9 mouse cellular contexts compared by ENCODE assay signal in genomic region chr7:37775502-37775901, GRCm38 (mm10). TPM values are rescaled to one million over a fixed set of nuclear protein-coding genes. Genes with fewer than 3 reads are reported as not detected.
DNase-seq lines count a peak whose midpoint lies in the region; ATAC-seq and TF ChIP-seq lines count a peak whose summit lies in the region.
"Had no signal": no experiment of that assay in that cellular context is flagged by ENCODE, and none has a peak within 500 bp of the region (broad histone marks: within the 10 kb centered on the region; RNA-seq: fewer than 3 reads in every experiment).

No protein-coding gene starts in this region.

- no peaks in the 10 kb centered on the region for H3K27me3 ChIP-seq in midbrain, embryonic 14.5 days (ENCODE audit: control insufficient read depth, insufficient read depth, low read length)
- peaks cover 2% of the 10 kb centered on the region; the same call in 1 of the 2 replicates for H3K27me3 ChIP-seq in midbrain, embryonic 16.5 days (ENCODE audit: control insufficient read depth, insufficient read depth, low read depth, low read length)
- no peaks in the 10 kb centered on the region for H3K27me3 ChIP-seq in hindbrain, postnatal 0 days (ENCODE audit: insufficient read depth, low read length)
- H3K27me3 ChIP-seq in small intestine, adult 2 months (ENCODE audit: control insufficient read depth, insufficient read depth, low read length): peaks cover 18% of the 10 kb centered on the region

- no peak overlapping the region for H3K4me3 ChIP-seq in midbrain, embryonic 14.5 days (replicated peaks; ENCODE audit: low read depth, low read length)
- no peak overlapping the region for H3K4me3 ChIP-seq in midbrain, embryonic 16.5 days (ENCODE audit: low read depth, low read length)
- H3K4me3 ChIP-seq in hindbrain, postnatal 0 days (ENCODE audit: low read length): no peak overlapping the region
- H3K4me3 ChIP-seq in lung, adult 2 months (replicated peaks; ENCODE audit: extremely low read depth, low read depth, low read length): no peak overlapping the region
- no peak overlapping the region for H3K4me3 ChIP-seq in small intestine, adult 2 months (ENCODE audit: low read depth, low read length)
- H3K4me3 ChIP-seq: embryonic facial prominence, embryonic 13.5 days had no signal

- H3K9ac ChIP-seq in midbrain, embryonic 14.5 days (replicated peaks; ENCODE audit: low read length): no peak overlapping the region
- no peak overlapping the region for H3K9ac ChIP-seq in midbrain, embryonic 16.5 days (ENCODE audit: low read depth, low read length)
- H3K9ac ChIP-seq in hindbrain, postnatal 0 days (replicated peaks; ENCODE audit: low read length): no peak overlapping the region
- H3K9ac ChIP-seq: embryonic facial prominence, embryonic 13.5 days had no signal

- peak; percentile 91 for TF ChIP-seq CTCF in hindbrain, postnatal 0 days (IDR thresholded peaks at IDR 0.05; ENCODE audit: low read depth)
- peak; percentile 69 for TF ChIP-seq CTCF in lung, adult 2 months (IDR thresholded peaks at IDR 0.05; ENCODE audit: insufficient read depth, low read length)
- TF ChIP-seq CTCF in small intestine, adult 2 months (IDR thresholded peaks at IDR 0.05; ENCODE audit: extremely low read depth, insufficient read length, insufficient replicate concordance, low read depth, low read length): peak; percentile 41; the same call in 1 of the 2 replicates

- 5% methylated on average over 15 of the region's 15 CpGs for WGBS in midbrain, embryonic 14.5 days
- WGBS in midbrain, embryonic 16.5 days: 5% methylated on average over 15 of the region's 15 CpGs
- WGBS in hindbrain, postnatal 0 days: 7% methylated on average over 15 of the region's 15 CpGs
- WGBS in lung, adult 2 months: 4% methylated on average over 15 of the region's 15 CpGs
- WGBS in small intestine, adult 2 months: 7% methylated on average over 15 of the region's 15 CpGs

- ATAC-seq in CD4-positive, CD25-positive, alpha-beta regulatory T cell, adult 4 months: no peak
- no peak for ATAC-seq in midbrain, embryonic 14.5 days (ENCODE audit: low FRiP score, low TSS enrichment)
- ATAC-seq in midbrain, embryonic 16.5 days: no peak
- peak; percentile 67 for ATAC-seq in common myeloid progenitor, adult 5-6 weeks (replicated peaks; ENCODE audit: low read depth, poor library complexity, severe bottlenecking)
- ATAC-seq in hindbrain, postnatal 0 days: no peak

- no peaks in the 10 kb centered on the region for H3K36me3 ChIP-seq in midbrain, embryonic 14.5 days (ENCODE audit: control insufficient read depth, insufficient read depth, low read length)
- H3K36me3 ChIP-seq in midbrain, embryonic 16.5 days (ENCODE audit: control insufficient read depth, insufficient read depth, low read length): no peaks in the 10 kb centered on the region
- H3K36me3 ChIP-seq in hindbrain, postnatal 0 days (ENCODE audit: insufficient read depth, low read length): no peaks in the 10 kb centered on the region
- no peaks in the 10 kb centered on the region for H3K36me3 ChIP-seq in small intestine, adult 2 months (ENCODE audit: control insufficient read depth, insufficient read depth, low read length)
- H3K36me3 ChIP-seq: embryonic facial prominence, embryonic 13.5 days had no signal

- H3K9me3 ChIP-seq in midbrain, embryonic 14.5 days (ENCODE audit: control insufficient read depth, low read length): no peaks in the 10 kb centered on the region
- no peaks in the 10 kb centered on the region for H3K9me3 ChIP-seq in midbrain, embryonic 16.5 days (replicated peaks; ENCODE audit: control insufficient read depth, low read length, poor library complexity, severe bottlenecking)
- H3K9me3 ChIP-seq in hindbrain, postnatal 0 days (ENCODE audit: low read length): no peaks in the 10 kb centered on the region
- H3K9me3 ChIP-seq: embryonic facial prominence, embryonic 13.5 days had no signal

- H3K4me1 ChIP-seq in midbrain, embryonic 14.5 days (ENCODE audit: control insufficient read depth, insufficient read depth, low read length): 0 out of 2 replicates have a peak, but pooled peaks cover 4% of the 10 kb centered on the region
- peaks cover 9% of the 10 kb centered on the region for H3K4me1 ChIP-seq in midbrain, embryonic 16.5 days (ENCODE audit: control insufficient read depth, insufficient read depth, low read length)
- no peaks in the 10 kb centered on the region for H3K4me1 ChIP-seq in hindbrain, postnatal 0 days (ENCODE audit: insufficient read depth, low read length)
- no peaks in the 10 kb centered on the region for H3K4me1 ChIP-seq in lung, adult 2 months (ENCODE audit: control insufficient read depth, insufficient read depth, low read length)
- no peaks in the 10 kb centered on the region for H3K4me1 ChIP-seq in small intestine, adult 2 months (ENCODE audit: control insufficient read depth, insufficient read depth, insufficient read length, low read length)

- no peak for TF ChIP-seq POLR2A in lung, adult 2 months (IDR thresholded peaks at IDR 0.05; ENCODE audit: borderline replicate concordance, extremely low read depth, low read depth, low read length)
- no peak for TF ChIP-seq POLR2A in small intestine, adult 2 months (IDR thresholded peaks at IDR 0.05; ENCODE audit: low read depth, low read length)

- no peak overlapping the region for H3K27ac ChIP-seq in midbrain, embryonic 14.5 days (replicated peaks; ENCODE audit: low read depth, low read length)
- H3K27ac ChIP-seq in midbrain, embryonic 16.5 days (ENCODE audit: low read length): no peak overlapping the region
- no peak overlapping the region for H3K27ac ChIP-seq in hindbrain, postnatal 0 days
- H3K27ac ChIP-seq in small intestine, adult 2 months (ENCODE audit: insufficient read depth, low read depth, low read length): no peak overlapping the region
- H3K27ac ChIP-seq: embryonic facial prominence, embryonic 13.5 days had no signal

- H3K4me2 ChIP-seq in midbrain, embryonic 14.5 days (ENCODE audit: low read length): no peak overlapping the region
- no peak overlapping the region for H3K4me2 ChIP-seq in midbrain, embryonic 16.5 days (ENCODE audit: low read length)
- no peak overlapping the region for H3K4me2 ChIP-seq in hindbrain, postnatal 0 days (ENCODE audit: low read depth, low read length)
- H3K4me2 ChIP-seq: embryonic facial prominence, embryonic 13.5 days had no signal

- peak; percentile 42 for DNase-seq in CD4-positive, CD25-positive, alpha-beta regulatory T cell, adult 2 months (ENCODE audit: low read depth, low spot score)
- peak; percentile 72 for DNase-seq in midbrain, embryonic 14.5 days
- DNase-seq in hindbrain, postnatal 0 days (ENCODE audit: low spot score): peak; percentile 76
- peak; percentile 45 for DNase-seq in lung, adult 2 months

RNA-seq across cellular contexts. Expression of gene Zfp536, which starts 2.1 kb away (rescaled TPM):
- under 1 TPM in 1 of 2 experiments, not detected in 1; 0.42 TPM for polyA plus RNA-seq in CD4-positive, CD25-positive, alpha-beta regulatory T cell, adult 4 months (2017; shearing (Covaris generic))
- 34.9 and 38.0 TPM in 2 replicates for polyA plus RNA-seq in midbrain, embryonic 14.5 days (2014; fragmentation: Nextera tagmentation; extraction: Ambion mirVana)
- polyA plus RNA-seq in midbrain, embryonic 16.5 days (2015; fragmentation: Nextera tagmentation; extraction: Ambion mirVana): 24.4 and 30.5 TPM in 2 replicates
- not detected in 2 replicates for total RNA-seq in common myeloid progenitor, adult 5-6 weeks (2017)
- 65.6 and 74.1 TPM in 2 replicates for total RNA-seq in hindbrain, postnatal 0 days (2014; rRNA removed)
- polyA plus RNA-seq in hindbrain, postnatal 0 days (2015; fragmentation: Nextera tagmentation; extraction: Ambion mirVana): 31.8 and 32.6 TPM in 2 replicates
- polyA plus RNA-seq in lung, adult 2 months (2012; rRNA removed): 0.15 and 0.43 TPM in 2 replicates
- polyA plus RNA-seq in small intestine, adult 2 months (2012; rRNA removed): 0.70 and 0.81 TPM in 2 replicates

Comparison
In these comparisons a context has a peak if more than half of its experiments do, and no peak if none do; other contexts are left out.
1. CTCF ChIP-seq: peak in every context shown above with its lines; median percentile 91 in hindbrain, postnatal 0 days; 69 in lung, adult 2 months; 41 in small intestine, adult 2 months.
2. RNA of gene Zfp536, which starts 2.1 kb away (polyA plus RNA-seq): 34.9 to 38.0 TPM in midbrain, embryonic 14.5 days, 31.8 to 32.6 TPM in hindbrain, postnatal 0 days and 24.4 to 30.5 TPM in midbrain, embryonic 16.5 days; 0.70 to 0.81 TPM in small intestine, adult 2 months, 0.15 to 0.43 TPM in lung, adult 2 months and 0.42 TPM in CD4-positive, CD25-positive, alpha-beta regulatory T cell, adult 4 months; every median in the first group is over 10 times any median in the second.
3. Peak in every context shown above with its lines, with median percentiles within 50 percentile points of each other: DNase-seq.